Mouse (Mus musculus): ENCODE results near the gene Sept3.

The Sept3 gene

DNA sequence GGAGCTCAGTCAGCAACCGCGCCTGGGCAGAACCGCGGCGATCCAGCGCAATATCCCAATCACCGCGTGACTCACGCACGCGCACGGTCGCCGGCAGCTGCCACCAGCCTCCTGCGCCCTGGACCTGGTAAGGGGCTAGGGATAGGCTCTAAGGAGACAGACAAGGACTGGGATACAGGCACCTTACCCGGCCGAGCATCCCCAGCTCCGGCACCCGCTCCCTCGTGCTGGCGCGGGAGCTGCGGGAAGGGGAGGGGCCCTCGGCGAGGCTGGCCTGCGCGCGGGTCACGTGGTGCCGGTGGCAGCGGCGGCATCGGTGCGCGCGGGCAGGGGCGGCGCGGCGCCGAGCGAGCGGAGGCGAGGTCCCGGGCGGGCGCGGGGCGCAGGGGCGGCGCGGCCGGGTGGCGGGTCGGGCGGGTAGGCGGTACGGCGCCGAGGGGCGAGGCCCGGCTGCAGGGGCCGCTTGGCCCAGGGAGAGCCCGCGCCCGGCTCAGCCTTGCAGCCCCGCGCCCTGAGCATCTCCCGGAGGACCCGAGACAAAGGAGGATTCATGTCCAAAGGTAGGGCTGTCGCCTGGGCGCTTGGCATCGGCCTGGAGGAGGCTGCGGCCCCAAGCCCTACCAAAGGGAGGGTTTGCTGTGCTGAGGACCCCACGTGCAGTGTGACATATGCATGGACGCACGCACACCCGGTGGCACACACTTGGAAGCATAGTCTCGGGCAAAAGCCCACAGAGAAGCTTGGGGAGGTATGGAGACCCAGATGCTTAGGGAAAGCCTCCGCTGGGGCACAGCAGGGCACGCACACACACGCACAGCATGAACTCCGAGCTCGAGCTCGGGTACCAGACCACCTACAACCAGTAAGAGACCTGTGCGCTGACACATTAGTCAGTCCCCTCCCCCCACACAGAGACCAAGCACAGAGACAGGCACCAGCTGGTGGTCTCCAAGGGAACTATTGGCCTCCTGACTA, 521 bp downstream of the Sept3 start:
- peak; percentile 85 for DNase-seq

DNA sequence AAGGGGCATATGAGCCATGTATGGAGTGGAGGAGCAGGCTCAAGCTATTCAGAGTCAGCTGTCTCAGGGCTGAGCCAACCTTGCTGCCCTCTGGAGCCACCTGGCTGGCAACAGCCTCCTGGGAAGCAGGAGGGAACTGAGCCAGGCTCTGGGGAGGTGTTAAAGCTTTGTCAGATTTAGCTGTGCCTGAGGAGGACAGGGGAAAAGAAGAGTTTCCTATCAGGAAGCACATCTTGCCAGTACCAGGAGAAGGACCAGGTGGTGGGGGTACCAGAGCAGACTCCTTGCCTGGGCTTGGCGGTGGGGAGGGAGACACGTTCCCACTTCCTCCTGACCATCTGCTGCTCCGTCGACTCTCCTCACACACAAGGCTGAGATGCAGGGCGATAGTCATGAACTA, 2.9 kb downstream of the Sept3 start:
- DNase-seq, result peak; percentile 53

DNA sequence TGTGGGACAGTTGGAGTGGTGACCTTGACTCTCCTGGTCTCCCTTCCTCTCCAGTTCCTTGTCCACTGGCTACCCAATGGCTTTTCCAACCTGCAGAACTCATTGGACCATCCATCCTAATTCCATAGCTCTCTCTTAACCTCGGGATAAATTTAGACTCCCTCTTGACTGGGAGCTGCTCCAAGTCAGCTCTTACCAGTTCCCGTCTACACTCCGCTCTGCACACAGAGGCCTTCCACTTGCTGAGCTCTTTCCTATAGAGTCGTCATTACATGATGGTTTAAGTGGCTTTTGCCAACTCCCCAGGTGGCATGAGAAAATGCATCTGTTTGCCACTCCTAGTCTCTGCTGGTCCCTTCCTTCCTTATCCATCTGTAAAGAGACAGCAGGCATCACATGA, 5.9 kb downstream of the Sept3 start:
- no peak for DNase-seq

DNA sequence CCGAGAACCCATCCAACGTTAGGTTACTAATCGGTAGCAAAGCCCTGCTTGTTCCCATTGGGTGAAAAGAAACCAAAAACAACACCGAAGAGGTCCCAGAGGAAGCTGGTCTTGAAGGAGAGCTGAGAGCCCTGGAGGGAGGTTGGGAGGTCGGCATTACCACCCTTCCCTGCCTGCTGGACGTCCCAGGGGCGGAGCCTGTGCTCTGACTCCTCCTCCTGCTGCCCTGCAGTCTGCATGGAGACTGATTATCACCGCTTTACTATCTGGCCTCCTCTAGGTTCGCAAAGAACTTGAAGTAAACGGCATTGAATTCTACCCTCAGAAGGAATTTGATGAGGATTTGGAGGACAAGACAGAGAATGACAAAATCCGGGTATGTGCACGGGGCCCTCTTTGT, 11.5 kb downstream of the Sept3 start:
- DNase-seq, result no peak

DNA sequence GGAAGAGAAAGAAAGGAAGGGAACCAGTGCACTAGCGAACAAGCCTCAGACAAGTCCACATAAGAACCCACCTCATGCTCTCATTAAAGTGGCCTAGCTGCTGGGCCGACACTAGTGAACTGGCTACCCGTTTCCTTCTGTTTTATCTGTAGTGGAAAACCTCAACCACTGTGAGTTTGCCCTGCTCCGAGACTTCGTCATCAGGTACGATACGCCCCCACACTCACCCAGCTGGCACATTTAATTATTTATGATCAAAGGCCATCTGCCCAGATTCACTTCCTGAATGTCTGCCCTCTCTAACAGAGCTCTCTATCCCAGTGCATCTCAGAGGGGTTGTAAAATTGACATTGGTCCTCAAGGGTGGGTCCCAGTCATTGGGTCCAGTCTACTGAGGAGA, 15.6 kb downstream of the Sept3 start:
- no peak for DNase-seq

DNA sequence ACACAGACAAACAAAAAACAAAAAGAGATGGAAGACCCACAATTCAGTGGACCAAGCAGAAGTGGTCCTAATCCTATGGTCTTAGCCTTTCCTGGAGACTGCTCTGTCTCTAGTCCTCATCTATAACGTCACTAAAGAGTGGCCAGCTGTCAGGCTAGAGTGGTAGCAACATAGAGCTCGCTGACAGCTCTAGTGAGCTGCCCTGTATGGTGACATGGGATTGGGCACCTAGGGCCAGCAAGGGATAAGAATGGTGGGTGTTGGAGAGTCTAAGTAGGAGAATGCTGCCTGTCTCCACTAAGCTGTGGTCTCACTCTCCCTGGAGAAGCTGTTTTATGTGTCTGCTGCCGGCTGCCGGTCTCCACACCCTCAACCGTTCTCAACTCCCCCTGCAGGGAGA, 18.2 kb downstream of the Sept3 start:
- no peak for DNase-seq

DNA sequence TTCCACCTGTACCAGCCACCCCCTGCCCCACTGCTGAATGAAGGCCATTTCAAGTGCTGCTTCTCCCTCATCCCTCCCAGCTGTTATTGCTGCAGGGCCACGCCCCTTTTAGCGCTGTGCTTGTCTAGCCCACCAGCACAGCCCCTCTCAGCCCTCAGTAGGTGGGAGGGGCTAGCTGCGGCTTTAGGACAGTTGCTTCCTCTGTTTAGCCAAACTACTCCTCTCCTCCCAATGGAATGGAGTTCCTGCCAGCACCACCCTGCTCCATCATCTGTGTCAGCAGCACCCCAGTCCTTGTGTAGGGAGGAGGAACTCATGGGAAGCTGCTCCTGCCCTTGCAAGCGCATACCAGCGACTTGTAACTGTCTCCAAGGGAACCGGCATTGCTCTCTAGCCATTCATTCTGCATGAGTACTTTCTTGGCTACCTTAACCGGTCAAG, 18.6 kb downstream of the Sept3 start:
- no peak for DNase-seq

DNA sequence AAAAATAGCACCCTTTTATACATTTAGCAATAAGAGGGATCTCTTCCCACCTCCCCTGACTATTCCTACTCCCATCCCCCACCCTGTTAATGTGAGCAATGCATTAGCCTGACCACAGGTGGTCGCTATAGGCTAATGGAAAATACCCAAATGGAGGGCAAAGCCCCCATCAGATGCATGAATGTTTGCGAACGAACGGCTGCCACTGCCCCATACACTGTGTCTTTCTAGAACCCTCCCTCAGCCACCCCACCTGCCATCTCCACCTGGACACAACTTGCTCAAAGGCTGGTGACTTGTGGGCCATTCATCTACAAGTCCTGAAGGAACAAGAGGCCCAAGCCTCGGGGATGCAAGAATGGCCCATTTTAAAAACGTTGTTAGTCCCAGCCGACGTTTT, 19.4 kb downstream of the Sept3 start:
- DNase-seq, result no peak

DNA sequence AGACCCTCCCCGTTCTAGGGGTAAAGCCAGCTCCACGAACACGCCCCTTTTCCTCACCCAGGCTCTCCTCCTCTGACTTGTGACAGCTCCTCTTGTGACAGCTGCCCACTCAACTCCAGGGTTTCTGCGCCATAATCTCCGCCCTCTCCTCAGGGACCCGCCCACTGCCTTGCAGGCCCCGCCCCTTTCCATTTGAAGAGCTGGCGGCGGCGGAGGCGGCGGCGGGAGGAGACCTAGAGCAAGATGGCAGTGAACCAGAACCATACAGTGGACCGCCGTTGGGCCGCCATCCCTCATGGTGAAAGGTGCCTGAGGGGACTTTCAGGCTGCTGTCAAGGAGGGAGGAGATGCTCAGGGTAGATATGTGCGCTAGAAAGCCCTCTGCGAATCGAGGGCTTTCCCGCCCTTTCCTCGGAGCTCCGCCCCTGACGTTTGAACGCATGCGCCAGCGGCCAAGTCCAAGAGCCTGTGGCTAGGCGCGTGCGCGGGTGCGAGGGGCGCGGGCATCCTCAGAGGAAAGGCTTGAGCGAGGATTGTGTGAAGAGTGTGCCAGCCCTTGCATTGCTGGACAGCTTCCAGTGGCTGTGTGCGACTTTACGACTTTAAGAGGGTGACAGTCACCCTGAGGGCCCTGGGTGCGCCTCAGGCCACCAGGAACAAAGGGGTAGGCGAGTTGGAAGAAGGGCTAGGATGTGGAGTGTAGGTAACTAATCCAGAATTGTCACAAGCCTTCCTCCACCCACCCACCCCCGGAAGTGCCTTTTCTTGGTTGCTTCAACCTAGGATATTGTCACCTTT, 24.3 kb downstream of the Sept3 start, which contains the start of gene Wbp2nl:
Gene Wbp2nl (plus strand): TSS at position 191 of the 798 bp plus-strand sequence.
- DNase-seq, result no peak

DNA sequence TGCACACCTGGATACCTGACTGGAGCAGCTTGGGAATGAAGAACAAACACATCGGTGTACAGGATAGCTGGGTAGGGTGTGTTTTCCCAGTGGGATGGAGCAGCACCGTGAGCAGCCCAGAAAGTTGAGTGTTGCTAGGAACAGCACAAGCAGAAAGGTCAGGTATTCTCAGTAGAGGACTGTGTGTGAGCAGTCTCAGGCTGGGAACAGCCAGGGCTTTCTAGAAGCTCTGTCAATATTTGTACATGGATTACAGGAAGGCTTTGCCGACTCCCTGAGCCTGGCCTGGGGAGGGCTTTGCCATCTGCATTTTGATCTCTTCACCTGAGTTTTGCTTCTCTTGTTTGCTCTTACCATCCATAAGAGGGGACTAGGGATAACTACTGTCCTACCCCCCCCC, 32.4 kb downstream of the Sept3 start:
- no peak for DNase-seq

DNA sequence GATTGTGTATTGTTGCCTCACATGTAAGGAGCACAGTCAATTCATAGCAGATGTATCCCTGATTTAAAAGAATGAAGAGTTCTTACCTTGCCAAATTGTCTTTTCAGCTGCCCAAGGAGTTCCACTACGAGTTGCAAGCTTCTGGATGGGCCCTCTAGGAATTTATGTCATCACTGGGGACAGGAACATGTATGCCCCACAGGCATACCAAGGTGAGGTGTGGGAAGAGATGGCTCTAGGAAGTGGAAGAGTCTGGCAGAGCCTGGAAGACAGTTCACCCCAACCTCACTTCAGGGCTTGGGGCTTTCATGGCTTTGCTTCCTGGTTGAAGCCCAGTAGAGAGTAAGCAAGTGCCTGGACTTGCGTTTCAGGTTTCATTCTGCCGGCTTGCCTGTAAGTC, 33.7 kb downstream of the Sept3 start:
- DNase-seq, result no peak

DNA sequence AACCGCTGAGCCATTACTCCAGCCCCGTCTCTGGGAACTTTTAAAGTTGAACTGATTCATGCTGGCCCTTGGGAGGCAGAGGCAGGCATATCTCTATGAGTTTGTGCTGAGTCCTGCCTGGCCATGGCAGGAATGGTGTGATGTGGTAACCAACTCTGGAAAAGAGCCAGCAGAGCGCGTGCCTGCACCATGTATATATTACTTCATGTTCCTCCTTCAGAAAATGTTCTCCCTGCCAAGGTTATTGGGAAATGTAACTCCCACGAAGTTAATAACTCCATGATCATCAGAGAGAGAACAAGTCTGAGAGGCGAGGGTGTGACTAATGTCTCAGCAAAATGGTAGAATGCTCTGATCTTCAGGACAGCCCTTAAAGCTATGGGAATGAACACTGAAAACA, 43.1 kb downstream of the Sept3 start:
- DNase-seq, result no peak

DNA sequence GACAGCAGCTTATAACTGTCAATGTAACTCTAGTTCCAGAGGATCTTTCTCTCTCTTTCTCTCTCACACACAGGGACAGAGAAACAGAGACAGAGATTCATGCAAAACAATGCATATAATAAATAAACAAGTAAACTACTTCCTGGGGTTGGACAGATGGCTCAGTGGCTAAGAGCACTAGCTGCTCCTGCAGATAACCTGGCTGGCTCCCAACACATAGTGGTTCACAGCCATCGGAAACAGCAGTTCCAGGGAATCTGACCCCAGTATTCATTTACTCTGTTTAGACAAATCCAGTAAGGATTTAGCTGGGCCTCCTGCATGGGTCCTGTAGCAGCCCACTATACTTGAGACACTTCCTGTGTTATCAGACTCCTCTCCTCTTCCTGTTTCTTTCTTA, 44.9 kb downstream of the Sept3 start:
- DNase-seq, result no peak

DNA sequence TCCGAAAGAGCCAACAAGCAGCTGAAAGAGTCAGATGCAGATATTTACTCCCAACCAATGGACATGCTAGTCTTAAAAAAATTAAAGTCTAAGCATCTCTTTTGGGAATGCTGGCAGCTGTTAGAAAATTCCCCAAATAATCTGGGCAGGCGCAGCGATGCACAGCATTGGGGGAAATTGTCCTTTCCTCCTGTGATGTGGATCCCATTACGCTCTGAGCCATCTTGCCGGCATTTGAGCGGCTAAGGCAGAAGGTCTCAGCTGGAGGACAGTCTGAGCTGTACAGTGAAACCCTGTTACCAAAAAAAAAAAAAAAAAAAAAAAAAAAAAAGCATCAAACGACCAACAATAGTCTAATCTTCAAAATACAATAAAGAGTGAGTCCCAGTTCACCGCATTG, 47.5 kb downstream of the Sept3 start:
- no peak for DNase-seq

DNA sequence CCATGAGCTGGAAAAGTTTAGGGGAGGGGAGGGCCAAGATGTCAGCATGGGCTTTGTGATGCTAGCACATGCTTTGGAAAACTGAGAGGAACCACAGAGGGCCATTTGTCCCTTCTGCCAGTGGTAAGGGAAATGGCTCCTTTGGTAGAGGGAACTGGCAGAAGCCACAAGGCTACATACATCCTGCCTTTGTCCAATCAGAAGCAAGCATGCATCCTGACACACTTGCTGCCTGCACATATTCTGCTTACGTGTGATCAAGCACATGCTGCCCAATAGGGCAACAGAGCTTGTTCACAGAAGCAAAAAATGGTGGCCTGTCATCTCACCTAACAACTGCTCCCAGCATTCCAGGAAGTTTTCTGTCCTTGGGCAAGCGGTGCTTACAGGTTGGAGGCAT, 50.7 kb downstream of the Sept3 start:
- no peak for DNase-seq

DNA sequence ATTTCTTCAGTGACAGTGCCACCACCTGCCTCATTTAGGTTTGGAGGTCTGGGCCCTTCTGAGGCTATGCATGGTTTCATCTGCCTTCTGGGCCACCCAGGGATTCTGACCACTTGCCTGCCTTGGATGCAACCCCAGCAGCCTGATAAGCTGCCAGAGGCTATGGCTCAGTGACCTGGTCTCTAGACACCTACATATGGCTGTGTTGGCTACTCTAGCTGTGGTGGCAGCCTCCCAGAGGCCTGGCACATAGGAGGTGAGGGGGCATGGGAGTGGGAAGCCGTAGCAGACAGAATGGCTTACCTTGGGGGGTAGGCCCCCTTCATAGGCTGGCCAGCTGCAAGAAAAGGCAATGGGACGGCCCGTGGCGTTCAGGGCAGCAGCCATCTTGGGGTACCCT, 60.5 kb downstream of the Sept3 start:
- DNase-seq, result no peak

DNA sequence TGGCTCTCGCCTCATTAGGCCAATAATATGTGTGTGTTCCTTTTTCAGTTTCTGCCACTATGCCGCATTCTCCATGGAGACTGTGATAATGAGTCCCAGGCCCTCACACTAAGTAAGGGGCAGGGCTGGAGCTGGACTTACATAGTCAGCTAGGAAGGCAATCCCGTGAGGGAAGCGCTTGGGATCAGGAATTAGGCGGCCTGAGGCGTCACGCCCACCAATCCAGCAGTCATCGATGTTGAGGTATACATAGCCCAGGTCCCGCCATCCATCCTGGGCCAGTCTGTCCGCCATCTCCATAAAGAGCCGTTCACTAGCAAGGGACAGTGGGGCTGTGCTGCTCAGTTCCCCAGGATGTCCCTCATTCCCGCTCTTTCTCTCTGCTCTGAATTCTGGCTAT, 61.9 kb downstream of the Sept3 start:
- no peak for DNase-seq

DNA sequence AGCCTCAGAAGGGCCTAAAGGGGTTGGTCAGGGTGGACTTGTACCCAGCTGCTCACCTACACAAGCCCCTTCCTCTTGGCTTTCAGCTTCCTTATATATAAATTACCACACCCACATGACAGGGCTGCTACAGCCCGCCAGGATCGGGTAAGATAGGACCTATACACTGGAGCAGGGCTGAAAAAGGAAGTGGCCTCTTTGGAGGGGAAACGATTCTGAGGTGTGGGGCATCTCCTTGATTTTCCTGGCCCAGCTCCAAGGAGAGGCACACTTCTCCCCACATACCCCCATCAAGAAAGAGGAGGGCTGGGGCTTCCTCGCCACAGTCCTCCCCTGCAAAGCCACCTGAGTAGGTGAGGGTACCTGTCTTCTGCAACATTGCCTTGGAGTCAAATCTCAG, 63.2 kb downstream of the Sept3 start:
- no peak for DNase-seq

DNA sequence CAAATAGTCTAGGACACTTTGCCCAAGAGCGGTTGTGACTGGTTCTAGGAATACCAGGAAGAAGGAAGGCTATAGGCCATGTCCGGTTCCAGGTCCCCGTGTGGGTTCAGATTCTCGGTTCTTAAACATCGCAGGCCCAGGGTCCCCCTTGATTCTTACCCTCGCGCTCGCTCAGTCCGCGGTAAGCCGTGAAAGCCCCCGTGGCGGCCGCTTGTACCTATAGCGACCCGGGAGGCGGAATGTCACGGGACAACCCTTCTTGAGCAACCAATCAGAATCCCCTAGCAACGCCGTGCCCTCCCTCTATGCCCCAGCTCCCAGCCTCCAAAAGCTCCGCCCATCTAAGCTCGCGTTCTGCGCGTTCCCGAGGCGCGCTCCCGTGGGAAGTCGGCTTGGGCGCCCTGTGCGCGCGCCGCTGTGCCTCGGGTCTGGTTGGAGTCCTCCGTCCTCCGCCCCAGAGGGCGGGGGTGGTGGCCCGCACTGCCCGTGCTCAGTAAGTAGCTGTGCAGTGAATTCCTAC, 64.0 kb downstream of the Sept3 start, which contains the start of the genes Naga, Pheta2 and Smdt1:
Gene Naga (minus strand): TSS at position 333 of the 520 bp plus-strand sequence.
Gene Pheta2 (plus strand): TSS at position 350 of the 520 bp plus-strand sequence.
Gene Smdt1 (plus strand): TSS at position 367 of the 520 bp plus-strand sequence.
- peak; percentile 92 for DNase-seq

DNA sequence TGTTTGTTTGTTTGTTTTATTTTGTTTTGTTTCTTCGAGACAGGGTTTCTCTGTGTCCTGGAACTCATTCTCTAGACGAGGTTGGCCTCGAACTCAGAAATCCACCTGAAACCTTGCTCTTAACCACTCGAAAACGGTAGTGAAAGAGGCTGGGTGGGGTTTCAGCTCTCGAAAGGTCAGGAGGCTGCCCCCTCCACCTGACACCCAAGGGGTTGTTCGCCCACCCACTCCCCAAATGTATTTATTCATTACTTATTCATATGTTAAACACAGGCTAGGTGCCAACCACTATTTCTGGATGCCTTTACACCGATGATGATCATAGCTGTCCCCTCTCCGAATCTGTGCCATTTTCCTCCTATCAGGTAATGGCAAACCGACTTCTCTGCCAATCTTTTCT, 64.5 kb downstream of the Sept3 start:
- no peak for DNase-seq

DNA sequence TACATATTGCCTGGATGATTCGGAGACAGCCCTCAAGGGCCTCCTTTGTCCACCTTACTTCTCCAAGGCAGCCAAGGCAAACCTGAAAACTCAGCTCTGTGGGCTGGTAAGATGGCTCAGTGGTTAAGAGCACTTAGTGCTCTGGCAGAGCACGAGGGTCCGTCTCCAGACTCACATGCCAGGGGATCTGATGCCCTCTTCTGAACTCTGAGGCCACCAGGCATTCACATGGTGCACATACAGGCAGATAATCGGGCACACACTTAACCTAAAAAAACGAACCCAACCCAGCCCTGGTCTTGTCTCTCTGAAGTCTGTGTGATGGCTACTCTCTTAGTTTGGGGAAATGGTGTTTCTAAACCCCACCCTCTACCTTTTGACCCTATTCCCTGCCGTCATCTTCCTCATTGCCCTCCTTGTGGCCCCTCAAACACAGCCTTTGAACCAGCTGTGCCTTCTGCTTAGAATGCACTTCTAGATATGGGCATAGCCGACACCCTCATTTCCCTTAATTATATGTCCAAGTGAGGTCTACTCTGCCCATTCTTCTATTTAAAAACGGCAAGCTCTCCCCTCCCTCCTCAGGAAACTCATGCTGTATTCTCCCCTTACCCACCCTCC, 65.1 kb downstream of the Sept3 start:
- DNase-seq, result no peak

DNA sequence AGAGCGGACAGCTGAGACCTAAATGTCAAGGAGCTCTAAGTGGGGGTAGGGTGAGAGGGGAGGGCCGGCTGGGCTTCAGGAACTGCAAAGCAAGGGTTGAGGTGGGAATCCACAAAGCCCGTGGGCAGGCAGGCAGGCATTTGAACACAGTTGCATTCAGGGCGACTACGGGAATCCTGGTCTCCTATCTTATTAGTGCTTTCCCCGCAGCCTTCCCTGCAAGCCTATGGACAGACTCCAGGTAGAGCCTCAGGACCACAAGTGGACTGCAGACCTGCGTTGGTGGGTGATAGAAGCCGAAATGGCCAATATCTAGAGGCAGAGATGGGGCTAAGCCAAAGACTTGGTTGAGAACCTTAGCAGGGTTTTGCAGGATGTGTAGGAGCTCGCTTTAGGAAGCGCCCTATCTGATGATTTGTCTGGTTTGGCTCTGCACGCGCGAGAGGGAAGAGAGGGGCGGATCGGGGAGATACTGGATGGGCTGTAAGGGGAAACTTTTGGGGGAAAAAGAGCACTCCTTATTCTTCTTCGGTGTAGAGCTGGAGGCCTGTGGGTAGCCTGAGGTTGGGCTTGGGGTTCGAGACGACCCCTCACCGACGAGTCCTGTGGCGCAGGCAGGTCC, 65.8 kb downstream of the Sept3 start:
- DNase-seq, result no peak
